Mouse (Mus musculus): ENCODE data around the gene Golm1.

Gene Golm1

DNA sequence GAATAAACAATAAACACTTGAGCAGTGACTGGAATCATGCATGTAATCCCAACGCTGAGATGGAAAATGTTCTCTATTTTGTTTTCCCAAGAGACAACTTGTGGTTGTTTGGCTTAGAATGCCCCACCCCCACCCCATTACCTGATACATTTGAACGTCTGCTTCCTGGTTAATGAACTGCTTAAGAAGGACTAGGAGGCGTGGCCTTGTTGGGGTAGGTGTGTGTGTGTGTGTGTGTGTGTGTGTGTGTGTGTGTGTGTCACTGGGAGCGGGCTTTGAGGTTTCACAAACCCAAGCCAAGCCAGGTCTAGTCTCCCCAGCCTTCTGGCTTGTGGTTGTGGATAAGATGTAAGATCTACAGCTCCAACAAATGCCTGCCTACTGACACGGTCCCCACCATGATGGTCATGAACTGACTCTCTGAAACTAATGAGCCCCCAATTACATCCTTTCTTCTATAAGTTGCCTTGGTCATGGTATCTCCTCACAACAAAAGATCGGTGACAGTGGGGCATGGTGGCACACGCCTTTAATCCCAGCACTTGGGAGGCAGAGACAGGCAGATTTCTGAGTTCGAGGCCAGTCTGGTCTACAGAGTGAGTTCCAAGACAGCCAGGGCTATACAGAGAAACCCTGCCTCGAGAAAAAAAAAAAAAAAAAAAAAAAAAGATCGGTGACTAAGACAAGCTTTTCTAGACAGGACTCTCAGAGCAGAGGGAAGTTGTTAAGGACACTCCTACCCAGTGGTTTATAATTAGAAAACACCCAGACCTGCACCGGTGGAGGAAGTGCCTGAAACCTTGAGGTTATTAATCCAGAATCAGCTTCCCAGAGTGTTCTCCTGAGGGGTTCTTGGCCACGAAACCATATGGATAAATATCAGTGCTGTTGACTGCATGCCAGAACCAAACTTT is 962 bp upstream of the Golm1 start:
- in situ Hi-C loops (cut with MboI; ENCODE audit: unreplicated experiment in 2 of 2), result no loop called here

DNA sequence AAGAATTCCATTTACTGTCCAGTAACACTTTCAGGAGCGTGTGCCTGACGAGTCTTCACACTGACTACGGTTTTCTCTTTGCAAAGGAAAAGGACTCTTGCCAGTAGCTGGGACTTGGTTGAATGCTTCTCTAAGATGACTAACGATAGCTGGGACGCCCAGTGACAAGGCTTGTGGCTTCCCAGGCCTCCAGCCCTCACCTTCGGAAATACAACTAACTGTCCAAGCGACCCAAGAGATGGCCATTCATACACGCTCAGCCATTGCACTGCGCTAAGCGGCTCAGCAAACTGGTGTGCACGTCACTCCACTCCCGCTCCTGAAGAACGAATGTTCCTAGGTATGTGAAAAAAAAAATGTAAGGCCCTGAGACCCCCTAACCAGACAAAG is 855 bp downstream of the Golm1 start:
- in situ Hi-C loops (cut with MboI; ENCODE audit: unreplicated experiment in 2 of 2), result no loop called here

DNA sequence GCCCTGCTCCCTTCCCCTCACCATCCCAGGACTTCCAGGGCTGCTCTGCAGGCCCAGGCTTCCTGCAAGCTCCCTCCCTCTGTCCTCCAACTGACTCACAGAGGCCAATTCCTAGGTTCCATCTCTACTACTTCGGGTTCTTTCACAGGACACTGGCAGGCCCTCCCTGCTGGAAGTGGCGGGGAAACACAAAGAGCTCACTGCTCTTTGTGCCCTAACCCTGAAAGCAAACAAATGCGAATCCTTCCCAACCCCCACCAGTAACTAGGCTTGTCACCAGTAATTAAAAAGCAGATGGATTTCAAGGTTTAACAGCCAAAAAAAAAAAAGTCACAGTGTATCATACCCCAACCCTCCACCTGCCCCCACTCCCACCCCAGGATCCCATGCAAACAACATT is 1.4 kb downstream of the Golm1 start:
- in situ Hi-C loops (cut with MboI; ENCODE audit: unreplicated experiment in 2 of 2), result no loop called here

DNA sequence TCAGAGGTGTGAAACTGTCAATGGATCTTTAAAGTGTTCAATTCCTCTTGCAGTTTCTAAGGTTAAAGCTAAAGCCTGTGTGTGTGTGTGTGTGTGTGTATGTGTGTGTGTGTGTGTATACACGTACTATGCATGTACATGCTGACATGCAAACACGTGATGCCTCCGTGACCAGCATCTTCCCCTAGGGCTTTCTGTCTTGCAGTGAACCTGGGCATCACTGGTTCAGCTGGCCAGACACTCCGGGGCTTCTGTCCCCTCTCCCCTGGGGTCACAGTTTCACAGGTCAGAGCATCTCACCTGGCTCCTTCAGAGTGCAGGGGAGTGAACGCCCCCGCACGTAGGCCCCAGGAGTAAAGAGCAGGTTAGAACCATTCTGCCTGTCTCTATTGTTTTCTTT is 2.0 kb downstream of the Golm1 start:
- in situ Hi-C loops (cut with MboI; ENCODE audit: unreplicated experiment in 2 of 2), result no loop called here

DNA sequence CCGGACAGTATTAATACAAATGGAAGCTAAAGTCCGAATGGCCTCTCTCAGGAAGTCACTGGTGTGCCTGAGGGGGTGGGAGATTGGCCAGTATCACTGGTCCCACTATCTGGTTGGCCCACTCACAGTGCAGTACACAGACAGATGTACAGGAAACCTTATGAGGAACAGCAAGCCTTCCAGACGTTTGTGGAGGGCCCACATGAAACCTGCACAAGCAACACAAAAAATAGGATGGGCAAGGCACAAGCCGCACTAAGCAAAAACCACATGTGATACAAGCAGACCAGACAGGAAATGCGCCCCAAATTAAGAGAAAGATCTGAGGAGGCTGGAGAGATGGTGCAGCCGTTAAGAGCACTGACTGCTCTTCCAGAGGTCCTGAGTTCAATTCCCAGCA is 3.4 kb downstream of the Golm1 start:
- in situ Hi-C loops (cut with MboI; ENCODE audit: unreplicated experiment in 2 of 2), result no loop called here

DNA sequence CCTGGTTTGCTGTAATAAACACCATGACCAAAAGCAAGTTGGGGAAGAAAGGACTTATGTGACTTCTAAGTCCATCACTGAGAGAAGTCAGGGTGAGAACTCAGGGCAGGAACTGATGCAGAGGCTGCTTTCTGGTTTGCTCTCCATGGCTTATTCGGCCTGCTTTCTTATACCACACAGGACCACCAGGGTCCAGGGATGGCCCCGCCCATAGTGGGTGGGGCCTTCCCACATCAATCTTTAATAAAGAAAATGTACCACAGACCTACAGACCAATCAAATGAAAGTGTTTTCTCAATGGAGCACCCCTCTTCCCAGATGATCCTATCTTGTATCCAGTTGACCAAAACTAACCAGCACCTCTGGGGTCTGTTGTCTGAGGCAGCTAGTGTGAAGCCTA is 4.1 kb downstream of the Golm1 start:
- in situ Hi-C loops (cut with MboI; ENCODE audit: unreplicated experiment in 2 of 2), result no loop called here

DNA sequence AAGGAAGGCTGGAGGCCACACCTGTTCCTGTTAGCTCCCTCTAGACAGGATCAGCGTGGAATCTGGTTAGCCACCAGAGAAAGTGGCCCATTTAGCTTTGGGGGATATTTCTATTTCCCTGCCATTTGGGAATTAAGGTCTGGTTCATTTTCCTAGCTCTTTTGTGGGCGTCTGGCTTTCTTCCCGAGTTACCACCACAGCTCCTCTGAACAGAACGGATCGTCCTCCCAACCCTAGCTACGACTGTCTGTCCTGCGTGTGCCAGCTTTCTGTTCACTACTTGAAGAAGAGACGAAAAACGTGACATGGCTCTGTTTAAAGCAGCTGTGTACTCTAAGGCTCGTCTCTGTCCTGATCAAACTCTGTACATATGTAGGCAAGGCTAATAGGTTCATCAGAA is 5.7 kb downstream of the Golm1 start:
- in situ Hi-C loops (cut with MboI; ENCODE audit: unreplicated experiment in 2 of 2), result no loop called here

DNA sequence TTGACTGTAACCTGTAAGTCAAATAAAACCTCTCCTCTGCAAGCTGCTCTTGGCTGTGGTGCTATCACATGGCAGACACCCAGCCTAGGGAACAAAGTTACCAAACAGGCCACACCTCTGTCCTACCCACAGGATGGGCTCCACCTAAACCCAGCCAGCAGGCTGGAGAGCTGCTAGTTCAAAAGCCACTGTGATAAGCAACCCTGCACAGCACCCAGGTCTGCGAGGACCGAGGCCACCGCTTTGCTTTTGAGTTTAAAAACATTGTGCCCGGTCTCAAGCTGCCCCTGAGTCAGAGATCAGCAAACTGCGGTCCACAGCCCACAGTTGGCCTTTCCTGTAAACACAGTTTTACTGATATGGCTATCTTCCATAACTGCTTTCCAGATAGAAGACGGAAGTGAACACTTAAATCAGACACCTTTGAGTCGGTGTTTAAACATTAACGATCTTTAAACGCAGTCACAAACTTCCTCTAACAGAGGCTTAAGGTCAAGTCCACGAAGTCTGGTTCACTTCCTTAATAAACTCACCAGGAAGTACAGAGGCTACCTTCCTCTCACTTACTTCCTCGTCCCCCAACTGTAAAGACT is 7.0 kb downstream of the Golm1 start:
- in situ Hi-C loops (cut with MboI; ENCODE audit: unreplicated experiment in 2 of 2), result no loop called here

DNA sequence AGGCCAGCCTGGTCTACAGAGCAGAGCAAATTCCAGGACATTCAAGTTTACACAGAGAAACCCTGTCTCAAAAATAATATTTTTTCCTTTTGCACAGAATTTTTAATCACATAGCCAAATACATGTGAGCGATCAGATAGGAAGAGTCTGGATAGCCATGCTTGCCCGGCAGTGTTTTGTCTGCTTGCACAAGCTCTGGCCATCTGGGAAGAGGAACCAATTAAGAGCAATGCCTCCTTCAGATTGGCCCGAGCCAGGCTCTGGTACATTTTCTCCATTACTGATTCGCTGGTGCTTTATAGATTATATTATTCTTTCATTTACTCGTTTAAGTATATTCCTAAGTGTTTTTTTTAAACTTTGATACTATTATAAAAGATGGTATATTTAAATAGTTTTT is 7.8 kb downstream of the Golm1 start:
- in situ Hi-C loops (cut with MboI; ENCODE audit: unreplicated experiment in 2 of 2), result no loop called here

DNA sequence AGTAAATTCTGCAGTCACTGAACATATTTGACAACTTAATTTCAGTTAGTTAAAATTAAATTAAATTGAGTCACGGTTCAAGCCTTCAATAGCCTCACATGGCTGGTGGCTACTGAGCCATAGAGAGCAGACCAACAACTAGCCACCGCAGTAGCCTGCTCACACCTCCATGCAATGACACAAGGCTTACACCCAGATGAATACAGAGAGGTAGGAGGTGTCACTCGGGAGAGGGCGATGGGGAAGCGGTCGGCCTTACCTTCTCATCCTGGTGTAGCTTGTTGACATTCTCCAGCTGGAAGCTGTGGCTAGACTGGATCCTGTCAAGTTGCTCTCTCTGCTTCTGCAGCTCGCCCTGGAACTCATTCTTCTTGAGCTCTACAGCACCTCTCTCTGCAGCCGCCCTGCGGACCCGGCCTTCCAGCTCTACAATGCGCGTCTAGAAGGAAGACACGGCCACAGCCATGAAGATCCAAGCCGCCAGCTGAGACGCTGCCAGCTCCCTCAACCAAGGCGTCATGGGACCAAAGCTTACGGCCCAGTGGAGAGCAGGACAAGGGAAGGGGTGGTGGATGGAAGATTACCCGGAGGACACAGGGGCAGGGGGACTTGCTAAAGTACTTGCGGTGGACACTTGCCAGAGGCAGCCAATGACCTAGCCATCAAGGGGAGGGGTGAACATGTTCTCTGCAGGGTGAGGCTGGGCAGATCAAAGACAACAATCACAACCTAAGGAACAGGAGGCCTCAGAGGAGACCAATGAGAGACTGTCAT is 11.5 kb downstream of the Golm1 start:
- in situ Hi-C loops (cut with MboI; ENCODE audit: unreplicated experiment in 2 of 2), result no loop called here

DNA sequence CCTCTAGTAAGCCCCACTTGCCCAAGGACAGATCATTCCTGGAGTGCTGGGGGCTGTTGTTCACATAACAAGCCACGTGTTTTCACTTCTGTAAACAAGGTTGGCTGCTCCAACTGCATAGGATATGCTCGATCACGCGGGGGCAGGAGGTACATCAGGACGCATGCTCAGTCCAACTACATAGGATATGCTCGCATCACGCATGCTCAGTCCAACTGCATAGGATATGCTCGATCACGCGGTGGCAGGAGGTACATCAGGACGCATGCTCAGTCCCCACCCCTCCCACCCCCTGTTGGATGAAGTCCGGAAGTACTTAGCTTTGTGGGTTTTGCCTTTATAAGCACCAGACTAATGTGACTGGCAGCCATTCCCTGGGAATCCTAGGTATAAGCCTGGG is 13.6 kb downstream of the Golm1 start:
- in situ Hi-C loops (cut with MboI; ENCODE audit: unreplicated experiment in 2 of 2), result no loop called here

DNA sequence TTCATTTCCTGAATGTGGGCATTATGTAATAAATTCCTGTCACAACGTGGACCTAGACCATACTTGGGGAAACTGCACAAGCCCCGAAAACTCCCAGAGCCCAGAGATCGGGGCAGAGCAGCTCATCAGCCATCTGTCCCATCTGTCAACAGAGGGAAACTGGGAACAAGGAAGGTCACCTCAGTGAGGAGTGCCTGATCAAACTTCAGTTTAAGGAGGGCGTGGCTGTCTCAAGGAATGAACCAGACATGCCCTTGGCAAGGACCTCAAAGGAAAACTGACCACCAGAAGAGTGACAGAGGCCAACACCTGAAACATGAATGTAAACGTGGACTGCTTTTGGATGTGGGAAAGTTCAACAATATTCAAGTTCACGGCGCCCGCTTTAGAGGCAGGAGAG is 14.2 kb downstream of the Golm1 start:
- in situ Hi-C loops (cut with MboI; ENCODE audit: unreplicated experiment in 2 of 2), result no loop called here

DNA sequence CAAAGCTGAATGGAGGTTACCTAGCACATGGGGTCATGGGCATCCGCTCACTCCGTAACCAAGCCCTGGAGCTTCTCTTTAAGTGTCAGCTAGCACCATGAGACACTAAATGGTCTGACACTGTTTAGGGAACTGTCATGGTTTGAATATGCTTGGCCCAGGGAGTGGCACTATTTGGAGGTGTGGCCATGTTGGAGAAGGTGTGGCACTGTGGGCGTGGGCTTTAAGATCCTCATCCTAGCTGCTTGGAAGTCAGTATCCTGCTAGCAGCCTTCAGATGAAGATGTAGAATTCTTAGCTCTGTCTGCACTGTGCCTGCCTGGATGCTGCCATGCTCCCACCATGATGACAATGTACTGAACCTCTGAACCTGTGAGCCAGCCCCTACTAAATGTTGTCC is 15.2 kb downstream of the Golm1 start:
- in situ Hi-C loops (cut with MboI; ENCODE audit: unreplicated experiment in 2 of 2), result no loop called here

DNA sequence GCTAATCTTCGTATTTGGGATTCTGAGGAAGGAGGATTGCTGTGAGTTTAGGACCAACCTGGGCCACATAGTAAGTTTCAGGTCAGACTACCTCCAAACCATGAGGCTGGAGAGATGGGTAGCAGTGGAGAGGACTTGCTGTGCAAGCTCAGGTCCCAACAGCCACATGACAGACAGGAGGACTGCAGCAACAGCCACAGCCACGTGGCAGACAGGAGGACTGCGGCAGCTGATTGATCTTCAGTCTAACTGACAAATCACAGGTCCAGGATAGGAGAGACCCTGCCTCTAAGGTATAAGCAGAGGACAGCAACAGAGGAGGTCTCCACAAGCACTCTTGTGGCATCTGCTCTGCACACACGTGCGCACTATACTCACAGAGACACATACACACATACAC is 17.8 kb downstream of the Golm1 start:
- in situ Hi-C loops (cut with MboI; ENCODE audit: unreplicated experiment in 2 of 2), result no loop called here

DNA sequence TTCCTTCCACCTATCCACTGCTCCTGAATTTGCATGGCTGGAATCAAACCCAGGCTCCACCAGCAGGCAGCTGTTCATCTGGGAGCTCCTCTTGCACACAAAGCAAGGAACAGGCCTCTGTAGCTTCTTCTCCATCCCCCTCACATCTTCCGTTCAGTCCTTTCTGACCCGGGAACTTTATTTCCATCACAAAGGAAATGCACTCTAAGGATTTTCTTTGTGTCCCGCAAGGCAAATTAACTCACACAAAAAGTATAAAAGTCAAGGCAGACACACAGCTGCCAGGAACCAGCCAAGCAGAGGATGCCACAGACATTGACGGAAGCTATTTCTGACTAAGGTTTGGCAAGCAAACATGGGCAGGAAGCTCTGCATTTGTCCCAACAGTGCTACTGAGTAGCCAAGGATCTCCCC is 18.6 kb downstream of the Golm1 start:
- in situ Hi-C loops (cut with MboI; ENCODE audit: unreplicated experiment in 2 of 2), result no loop called here

DNA sequence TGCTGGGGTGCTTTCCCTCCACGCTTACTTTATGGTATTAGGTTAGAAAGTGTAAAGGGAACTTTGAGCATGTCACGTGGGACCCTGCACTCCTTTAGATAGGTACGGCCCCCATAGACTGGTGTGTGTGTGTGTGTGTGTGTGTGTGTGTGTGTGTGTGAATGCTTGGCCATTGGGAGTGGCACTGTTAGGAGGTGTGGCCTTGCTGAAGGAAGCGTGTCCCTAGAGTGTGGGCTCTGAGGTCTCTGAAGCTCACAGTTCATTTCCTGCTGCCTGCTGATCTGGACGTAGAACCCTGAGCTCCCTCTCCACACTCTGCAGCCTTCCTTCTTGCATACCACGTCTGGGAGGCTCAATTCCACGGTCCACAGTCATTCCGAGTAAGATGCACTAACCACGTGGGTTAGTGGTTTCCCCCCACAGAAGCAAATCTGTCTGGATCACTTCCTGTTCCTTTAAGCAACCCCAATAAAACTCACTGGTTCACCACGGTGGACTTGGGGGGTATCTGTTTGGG is 19.2 kb downstream of the Golm1 start:
- in situ Hi-C loops (cut with MboI; ENCODE audit: unreplicated experiment in 2 of 2), result no loop called here

DNA sequence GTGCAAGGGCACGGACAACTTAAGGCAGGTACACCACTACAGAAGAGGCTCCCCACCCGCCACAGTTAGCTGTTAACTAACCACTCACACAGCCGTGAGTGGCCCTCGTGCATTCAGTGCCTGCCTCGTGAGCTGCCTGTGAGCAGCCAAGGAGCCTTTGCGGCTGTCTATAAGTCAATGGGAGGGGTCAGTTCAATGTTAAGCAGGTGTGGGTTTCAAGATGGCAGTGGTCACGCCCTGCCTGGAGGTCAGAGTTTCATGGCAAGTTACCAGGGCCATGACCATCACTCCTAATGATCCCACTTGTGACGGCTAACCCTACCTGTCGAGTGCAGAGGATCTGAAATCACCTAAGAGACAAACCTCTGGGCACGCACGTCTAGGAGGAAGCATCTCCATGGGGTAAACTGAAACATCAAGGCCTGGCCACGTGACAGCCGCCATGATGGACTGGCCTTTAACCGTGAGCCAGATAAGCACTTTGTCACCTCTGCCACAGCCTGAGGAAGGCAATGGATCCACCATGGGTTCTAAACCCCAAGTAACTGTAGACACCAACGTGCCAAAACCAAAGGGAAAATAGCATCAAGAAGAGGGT is 19.8 kb downstream of the Golm1 start:
- in situ Hi-C loops (cut with MboI; ENCODE audit: unreplicated experiment in 2 of 2), result no loop called here

DNA sequence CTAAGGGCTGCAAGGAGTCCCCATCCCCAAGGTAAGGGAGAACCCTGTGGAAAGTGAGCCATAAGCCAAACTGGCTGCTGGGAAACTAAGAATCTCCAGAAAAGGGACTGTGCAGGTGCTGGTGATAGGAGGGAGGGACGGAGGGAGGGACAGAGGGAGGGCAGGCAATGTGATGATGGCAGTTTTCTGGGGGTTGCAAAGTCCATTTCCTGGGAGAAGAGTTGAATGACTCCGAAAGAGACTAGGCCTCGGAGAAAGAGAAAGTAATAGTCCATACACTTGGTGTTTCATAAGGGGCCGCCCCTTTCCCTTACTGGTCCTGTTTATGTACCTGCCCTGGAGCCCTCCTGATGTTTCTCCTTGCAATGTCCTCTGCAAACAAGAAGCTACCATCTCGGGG is 21.1 kb downstream of the Golm1 start:
- in situ Hi-C loops (cut with MboI; ENCODE audit: unreplicated experiment in 2 of 2), result no loop called here

DNA sequence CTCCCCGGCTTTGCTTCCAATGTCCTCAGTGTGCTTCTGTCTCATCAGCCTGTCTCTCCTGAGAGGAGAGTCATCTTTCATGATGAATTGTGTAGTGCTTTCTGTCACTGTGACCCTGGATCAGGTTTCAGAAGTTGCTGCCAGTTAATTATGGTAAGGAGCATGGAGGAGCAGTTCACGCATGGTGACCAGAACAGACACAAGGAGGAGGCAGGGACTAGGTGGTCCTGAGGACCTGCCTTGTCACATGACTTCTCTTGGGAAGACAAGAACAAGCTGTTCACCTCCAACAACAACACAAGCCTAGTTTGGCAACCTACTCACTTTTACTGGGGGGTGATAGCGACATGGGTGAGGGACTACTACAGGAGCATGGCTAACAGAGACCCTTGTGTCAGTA is 22.5 kb downstream of the Golm1 start:
- in situ Hi-C loops (cut with MboI; ENCODE audit: unreplicated experiment in 2 of 2), result no loop called here

DNA sequence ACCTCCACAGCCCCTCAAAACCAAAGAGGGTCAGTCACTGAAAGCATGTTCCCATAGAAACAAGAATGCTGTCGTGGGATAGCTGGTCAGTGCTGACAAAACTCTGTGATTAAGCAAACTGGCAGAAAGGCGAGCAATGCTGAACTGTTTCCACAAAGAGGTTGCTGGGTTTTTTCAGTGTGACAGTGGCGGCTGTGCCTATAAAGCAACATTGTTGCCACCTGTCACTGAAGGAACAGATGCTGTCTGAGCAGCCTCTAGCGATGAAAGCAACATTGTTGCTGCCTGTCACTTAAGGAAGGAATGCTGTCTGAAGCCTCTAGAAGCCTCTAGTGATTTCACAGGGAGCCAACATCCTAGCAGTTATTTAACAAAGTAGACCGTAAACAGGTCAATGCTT is 23.0 kb downstream of the Golm1 start:
- in situ Hi-C loops (cut with MboI; ENCODE audit: unreplicated experiment in 2 of 2), result no loop called here

DNA sequence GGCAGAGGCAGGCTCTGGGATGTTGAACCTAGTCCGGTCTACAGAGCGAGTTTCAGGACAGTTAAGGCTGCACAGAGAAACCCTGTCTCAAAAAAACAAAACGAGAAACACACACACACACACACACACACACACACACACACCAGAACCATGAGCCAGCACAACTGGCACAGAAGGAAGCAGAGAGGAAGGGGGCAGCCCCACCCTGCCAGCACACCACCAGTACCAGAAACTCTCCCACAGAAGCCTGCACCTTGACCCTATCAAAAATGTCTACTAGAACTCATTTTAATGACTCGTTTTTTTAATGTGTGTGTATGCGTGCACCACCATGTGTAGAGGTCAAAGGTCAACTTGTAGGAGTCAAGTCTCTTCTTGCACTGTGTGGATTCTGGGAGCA is 25.8 kb downstream of the Golm1 start:
- in situ Hi-C loops (cut with MboI; ENCODE audit: unreplicated experiment in 2 of 2), result no loop called here

Data from v-Abl transformed pro-B cells (cell line).